Mouse (Mus musculus): ENCODE data around the gene Slc17a2. TPM values are rescaled to one million over a fixed set of nuclear protein-coding genes. Genes with fewer than 3 reads are reported as not detected.

Slc17a2 gene
- polyA plus RNA-seq, 1 experiment from 2014 or later: 0.05 TPM

- WGBS: 52% methylated on average over 4 of the region's 4 CpGs
- Histone ChIP-seq H3K9me3 (ENCODE audit: control insufficient read depth) (no peaks in the 10 kb centered on the region), H3K27me3 (replicated peaks; ENCODE audit: control insufficient read depth, insufficient read depth, low read length) (no peaks in the 10 kb centered on the region), H3K36me3 (ENCODE audit: control insufficient read depth, insufficient read depth) (no peaks in the 10 kb centered on the region), H3K4me1 (replicated peaks; ENCODE audit: control insufficient read depth, insufficient read depth, low read length) (no peaks in the 10 kb centered on the region), H3K9ac (ENCODE audit: low read depth, low read length) (no peak overlapping the region), H3K27ac (ENCODE audit: low read depth, low read length) (no peak overlapping the region), H3K4me2 (replicated peaks; ENCODE audit: low read depth) (no peak overlapping the region), H3K4me3 (ENCODE audit: low read depth, low read length) (no peak overlapping the region)
- ATAC-seq: no peak
- no peak for TF ChIP-seq CTCF (IDR thresholded peaks at IDR 0.05; ENCODE audit: low read depth)
These were observed 27.8 kb upstream of the Slc17a2 start for GRCm38 (mm10) chr13:23779025-23779424.

GRCm38 (mm10) chr13:23792520-23792919 is 14.3 kb upstream of the Slc17a2 start:
- no peak overlapping the region for H3K4me3 ChIP-seq (ENCODE audit: low read depth, low read length)
- H3K36me3 ChIP-seq (ENCODE audit: control insufficient read depth, insufficient read depth): no peaks in the 10 kb centered on the region
- no peak overlapping the region for H3K27ac ChIP-seq (ENCODE audit: low read depth, low read length)
- H3K9me3 ChIP-seq (ENCODE audit: control insufficient read depth): no peaks in the 10 kb centered on the region
- H3K9ac ChIP-seq (ENCODE audit: low read depth, low read length): no peak overlapping the region
- no peaks in the 10 kb centered on the region for H3K27me3 ChIP-seq (replicated peaks; ENCODE audit: control insufficient read depth, insufficient read depth, low read length)
- no peak overlapping the region for H3K4me2 ChIP-seq (replicated peaks; ENCODE audit: low read depth)
- ATAC-seq: no peak
- no peaks in the 10 kb centered on the region for H3K4me1 ChIP-seq (replicated peaks; ENCODE audit: control insufficient read depth, insufficient read depth, low read length)
- TF ChIP-seq CTCF (IDR thresholded peaks at IDR 0.05; ENCODE audit: low read depth): peak; percentile 88
- 36% methylated on average over 2 of the region's 2 CpGs for WGBS

GRCm38 (mm10) chr13:23799405-23799804 is 7.4 kb upstream of the Slc17a2 start:
- Histone ChIP-seq H3K9me3 (ENCODE audit: control insufficient read depth) (no peaks in the 10 kb centered on the region), H3K9ac (ENCODE audit: low read depth, low read length) (no peak overlapping the region), H3K4me3 (ENCODE audit: low read depth, low read length) (no peak overlapping the region), H3K4me2 (replicated peaks; ENCODE audit: low read depth) (no peak overlapping the region), H3K27ac (ENCODE audit: low read depth, low read length) (no peak overlapping the region), H3K4me1 (replicated peaks; ENCODE audit: control insufficient read depth, insufficient read depth, low read length) (no peaks in the 10 kb centered on the region), H3K36me3 (ENCODE audit: control insufficient read depth, insufficient read depth) (no peaks in the 10 kb centered on the region), H3K27me3 (replicated peaks; ENCODE audit: control insufficient read depth, insufficient read depth, low read length) (no peaks in the 10 kb centered on the region)
- TF ChIP-seq CTCF (IDR thresholded peaks at IDR 0.05; ENCODE audit: low read depth): no peak
- 69% methylated on average over 5 of the region's 5 CpGs for WGBS
- no peak for ATAC-seq

GRCm38 (mm10) chr13:23804532-23804931 is 2.3 kb upstream of the Slc17a2 start:
- no peak overlapping the region for H3K4me2 ChIP-seq (replicated peaks; ENCODE audit: low read depth)
- no peak overlapping the region for H3K27ac ChIP-seq (ENCODE audit: low read depth, low read length)
- no peaks in the 10 kb centered on the region for H3K27me3 ChIP-seq (replicated peaks; ENCODE audit: control insufficient read depth, insufficient read depth, low read length)
- H3K4me3 ChIP-seq (ENCODE audit: low read depth, low read length): no peak overlapping the region
- no peak for TF ChIP-seq CTCF (IDR thresholded peaks at IDR 0.05; ENCODE audit: low read depth)
- H3K9me3 ChIP-seq (ENCODE audit: control insufficient read depth): no peaks in the 10 kb centered on the region
- H3K9ac ChIP-seq (ENCODE audit: low read depth, low read length): no peak overlapping the region
- H3K4me1 ChIP-seq (replicated peaks; ENCODE audit: control insufficient read depth, insufficient read depth, low read length): no peaks in the 10 kb centered on the region
- no peaks in the 10 kb centered on the region for H3K36me3 ChIP-seq (ENCODE audit: control insufficient read depth, insufficient read depth)
- no peak for ATAC-seq
- 35% methylated on average over 2 of the region's 2 CpGs for WGBS

- H3K9ac ChIP-seq (ENCODE audit: low read depth, low read length): no peak overlapping the region
- 68% methylated on average over 2 of the region's 2 CpGs for WGBS
- H3K9me3 ChIP-seq (ENCODE audit: control insufficient read depth): no peaks in the 10 kb centered on the region
- H3K27me3 ChIP-seq (replicated peaks; ENCODE audit: control insufficient read depth, insufficient read depth, low read length): no peaks in the 10 kb centered on the region
- TF ChIP-seq CTCF (IDR thresholded peaks at IDR 0.05; ENCODE audit: low read depth): peak; percentile 54
- H3K27ac ChIP-seq (ENCODE audit: low read depth, low read length): no peak overlapping the region
- H3K4me1 ChIP-seq (replicated peaks; ENCODE audit: control insufficient read depth, insufficient read depth, low read length): no peaks in the 10 kb centered on the region
- no peak overlapping the region for H3K4me3 ChIP-seq (ENCODE audit: low read depth, low read length)
- no peaks in the 10 kb centered on the region for H3K36me3 ChIP-seq (ENCODE audit: control insufficient read depth, insufficient read depth)
- ATAC-seq: no peak
- H3K4me2 ChIP-seq (replicated peaks; ENCODE audit: low read depth): no peak overlapping the region
These were observed 9.4 kb downstream of the Slc17a2 start for GRCm38 (mm10) chr13:23816148-23816547.

GRCm38 (mm10) chr13:23820179-23820940 is 13.6 kb downstream of the Slc17a2 start:
- no peak overlapping the region for H3K9ac ChIP-seq (ENCODE audit: low read depth, low read length)
- no peak for TF ChIP-seq CTCF (IDR thresholded peaks at IDR 0.05; ENCODE audit: low read depth)
- no peak for ATAC-seq
- H3K4me2 ChIP-seq (replicated peaks; ENCODE audit: low read depth): no peak overlapping the region
- no peaks in the 10 kb centered on the region for H3K9me3 ChIP-seq (ENCODE audit: control insufficient read depth)
- H3K27ac ChIP-seq (ENCODE audit: low read depth, low read length): no peak overlapping the region
- no peaks in the 10 kb centered on the region for H3K27me3 ChIP-seq (replicated peaks; ENCODE audit: control insufficient read depth, insufficient read depth, low read length)
- no peak overlapping the region for H3K4me3 ChIP-seq (ENCODE audit: low read depth, low read length)
- no peaks in the 10 kb centered on the region for H3K4me1 ChIP-seq (replicated peaks; ENCODE audit: control insufficient read depth, insufficient read depth, low read length)
- no peaks in the 10 kb centered on the region for H3K36me3 ChIP-seq (ENCODE audit: control insufficient read depth, insufficient read depth)
- 48% methylated on average over 4 of the region's 4 CpGs for WGBS
